Mouse (Mus musculus) forebrain, postnatal 0 days (tissue): ENCODE measurements at regions not wholly inside any gene's neighbourhood (a gene's known extent, or its start where the extent isn't known, plus 50 kb on each side); places are given as distances from the start of the nearest gene placed in this dataset.

ENCODE experiments used
- ATAC-seq: fragments of 200-750 bp; cut with Nextera tagmentation; 2 replicates; pipeline ENCODE4 v1.8.0; 2017; ENCODE audit warnings: mild to moderate bottlenecking, moderate library complexity
- DNase-seq: peaks from one replicate; pipeline ENCODE4 v3.0.0-alpha.2; 2015
- H3K27ac ChIP-seq: fragments of 300-500 bp; sonication (generic); 2 replicates; pipeline ENCODE4 v1.5.1; 2014; ENCODE audit warnings: low read depth, mild to moderate bottlenecking, antibody characterized with exemption, low read length, moderate library complexity, mixed read lengths
- H3K27me3 ChIP-seq: fragments of 300-500 bp; sonication (generic); 2 replicates; pipeline ENCODE4 v1.6.1; 2014; ENCODE audit warnings: mild to moderate bottlenecking, low read length, mixed read lengths; ENCODE audit not compliant: insufficient read depth
- H3K36me3 ChIP-seq: fragments of 300-500 bp; sonication (generic); 2 replicates; pipeline ENCODE4 v1.6.1; 2014; ENCODE audit warnings: mild to moderate bottlenecking, moderate library complexity; ENCODE audit not compliant: insufficient read depth
- H3K4me1 ChIP-seq: fragments of 300-500 bp; sonication (generic); 2 replicates; pipeline ENCODE4 v1.6.1; 2014; ENCODE audit warnings: antibody characterized with exemption; ENCODE audit not compliant: insufficient read depth
- H3K4me2 ChIP-seq: fragments of 300-500 bp; sonication (generic); 2 replicates; pipeline ENCODE4 v1.6.1; 2014; ENCODE audit warnings: low read depth, mild to moderate bottlenecking, moderate library complexity
- H3K4me3 ChIP-seq: fragments of 300-500 bp; sonication (generic); 2 replicates; pipeline ENCODE4 v1.5.1; 2014; ENCODE audit warnings: low read depth, low read length, mixed read lengths
- H3K9ac ChIP-seq: fragments of 300-500 bp; sonication (generic); 2 replicates; pipeline ENCODE4 v1.6.1; 2014; ENCODE audit warnings: mild to moderate bottlenecking
- H3K9me3 ChIP-seq: fragments of 300-500 bp; sonication (generic); 2 replicates; pipeline ENCODE4 v1.6.1; 2016; ENCODE audit warnings: low read length
- CTCF ChIP-seq: sonication (generic); IDR thresholded peaks from 2 replicates; pipeline ENCODE4 v1.5.1; 2016; ENCODE audit warnings: antibody characterized with exemption, control low read depth, low read depth
- WGBS: fragments of 180-500 bp; shearing (Covaris S2); extraction: QIAGEN DNeasy Blood & Tissue Kit; methylation state at CpG from one replicate; pipeline ENCODE4 v1.1.7; 2014; 5-methylcytosine and 5-hydroxymethylcytosine counted together

- Histone ChIP-seq H3K4me2 (no peak overlapping the region), H3K27ac (no peak overlapping the region), H3K9ac (no peak overlapping the region), H3K27me3 (no peaks in the 10 kb centered on the region), H3K9me3 (no peaks in the 10 kb centered on the region), H3K4me3 (no peak overlapping the region), H3K36me3 (no peaks in the 10 kb centered on the region), H3K4me1 (no peaks in the 10 kb centered on the region)
- TF ChIP-seq CTCF: no peak
- ATAC-seq (no peak), DNase-seq (no peak)
- WGBS: 69% methylated on average over 7 of the region's 7 CpGs
These were observed 54.8 kb downstream of the Gm19935 start for GRCm38 (mm10) chr8:90762390-90762789.

GRCm38 (mm10) chr8:90761947-90762346, 55.2 kb downstream of the Gm19935 start:
- no peak for TF ChIP-seq CTCF
- Histone ChIP-seq H3K4me1 (no peaks in the 10 kb centered on the region), H3K9ac (no peak overlapping the region), H3K4me3 (no peak overlapping the region), H3K27me3 (no peaks in the 10 kb centered on the region), H3K27ac (no peak overlapping the region), H3K4me2 (no peak overlapping the region), H3K9me3 (no peaks in the 10 kb centered on the region), H3K36me3 (no peaks in the 10 kb centered on the region)
- ATAC-seq (no peak), DNase-seq (no peak)
- WGBS: 36% methylated on average over 5 of the region's 5 CpGs

GRCm38 (mm10) chr8:90761446-90761845, 55.7 kb downstream of the Gm19935 start:
- H3K4me1 ChIP-seq: no peaks in the 10 kb centered on the region
- 13% methylated on average over 4 of the region's 4 CpGs for WGBS
- no peak overlapping the region for H3K27ac ChIP-seq
- ATAC-seq (no peak), DNase-seq (no peak)
- TF ChIP-seq CTCF: no peak
- no peaks in the 10 kb centered on the region for H3K27me3 ChIP-seq
- H3K4me3 ChIP-seq: no peak overlapping the region
- H3K9ac ChIP-seq: no peak overlapping the region
- no peaks in the 10 kb centered on the region for H3K36me3 ChIP-seq
- no peaks in the 10 kb centered on the region for H3K9me3 ChIP-seq
- no peak overlapping the region for H3K4me2 ChIP-seq

GRCm38 (mm10) chr8:90759531-90759930, 57.7 kb downstream of the Gm19935 start:
- Histone ChIP-seq H3K4me3 (no peak overlapping the region), H3K27me3 (no peaks in the 10 kb centered on the region), H3K36me3 (no peaks in the 10 kb centered on the region), H3K9ac (no peak overlapping the region), H3K27ac (no peak overlapping the region), H3K4me1 (no peaks in the 10 kb centered on the region), H3K9me3 (no peaks in the 10 kb centered on the region), H3K4me2 (no peak overlapping the region)
- DNase-seq (no peak), ATAC-seq (0 out of 2 replicates have a peak, but pooled peaks have one; percentile 20)
- no peak for TF ChIP-seq CTCF
- 24% methylated on average over 9 of the region's 9 CpGs for WGBS

- Histone ChIP-seq H3K4me1 (no peaks in the 10 kb centered on the region), H3K9ac (no peak overlapping the region), H3K36me3 (no peaks in the 10 kb centered on the region), H3K27me3 (no peaks in the 10 kb centered on the region), H3K9me3 (no peaks in the 10 kb centered on the region), H3K4me3 (no peak overlapping the region), H3K27ac (no peak overlapping the region), H3K4me2 (no peak overlapping the region)
- 73% methylated on average over 4 of the region's 4 CpGs for WGBS
- DNase-seq: no peak
- ATAC-seq: no peak
- no peak for TF ChIP-seq CTCF
These were observed 62.2 kb downstream of the Gm19935 start for GRCm38 (mm10) chr8:90755020-90755419.

GRCm38 (mm10) chr8:90743546-90743945, 73.6 kb downstream of the Gm19935 start:
- Histone ChIP-seq H3K27me3 (no peaks in the 10 kb centered on the region), H3K9me3 (no peaks in the 10 kb centered on the region), H3K9ac (no peak overlapping the region), H3K4me1 (peaks cover 13% of the 10 kb centered on the region; the same call in 1 of the 2 replicates), H3K4me3 (no peak overlapping the region), H3K36me3 (no peaks in the 10 kb centered on the region), H3K27ac (no peak overlapping the region), H3K4me2 (no peak overlapping the region)
- DNase-seq (no peak), ATAC-seq (no peak)
- TF ChIP-seq CTCF: no peak
- WGBS: 97% methylated on average over 2 of the region's 2 CpGs

GRCm38 (mm10) chr8:90740963-90741733, 76.0 kb downstream of the Gm19935 start:
- Histone ChIP-seq H3K27me3 (no peaks in the 10 kb centered on the region), H3K9ac (no peak overlapping the region), H3K9me3 (no peaks in the 10 kb centered on the region), H3K27ac (peak overlapping the region; percentile 66), H3K4me2 (no peak overlapping the region), H3K4me3 (no peak overlapping the region), H3K4me1 (peaks cover 13% of the 10 kb centered on the region; the same call in 1 of the 2 replicates), H3K36me3 (no peaks in the 10 kb centered on the region)
- no peak for TF ChIP-seq CTCF
- ATAC-seq: peak; percentile 43; the same call in 1 of the 2 replicates
- WGBS: 10% methylated on average over 9 of the region's 9 CpGs
- DNase-seq: no peak
